Mouse (Mus musculus): ENCODE data around the gene Brms1. TPM values are rescaled to one million over a fixed set of nuclear protein-coding genes. Genes with fewer than 3 reads are reported as not detected.

The Brms1 gene
- polyA plus RNA-seq, 1 experiment from 2014 or later = 84.2 TPM

DNA sequence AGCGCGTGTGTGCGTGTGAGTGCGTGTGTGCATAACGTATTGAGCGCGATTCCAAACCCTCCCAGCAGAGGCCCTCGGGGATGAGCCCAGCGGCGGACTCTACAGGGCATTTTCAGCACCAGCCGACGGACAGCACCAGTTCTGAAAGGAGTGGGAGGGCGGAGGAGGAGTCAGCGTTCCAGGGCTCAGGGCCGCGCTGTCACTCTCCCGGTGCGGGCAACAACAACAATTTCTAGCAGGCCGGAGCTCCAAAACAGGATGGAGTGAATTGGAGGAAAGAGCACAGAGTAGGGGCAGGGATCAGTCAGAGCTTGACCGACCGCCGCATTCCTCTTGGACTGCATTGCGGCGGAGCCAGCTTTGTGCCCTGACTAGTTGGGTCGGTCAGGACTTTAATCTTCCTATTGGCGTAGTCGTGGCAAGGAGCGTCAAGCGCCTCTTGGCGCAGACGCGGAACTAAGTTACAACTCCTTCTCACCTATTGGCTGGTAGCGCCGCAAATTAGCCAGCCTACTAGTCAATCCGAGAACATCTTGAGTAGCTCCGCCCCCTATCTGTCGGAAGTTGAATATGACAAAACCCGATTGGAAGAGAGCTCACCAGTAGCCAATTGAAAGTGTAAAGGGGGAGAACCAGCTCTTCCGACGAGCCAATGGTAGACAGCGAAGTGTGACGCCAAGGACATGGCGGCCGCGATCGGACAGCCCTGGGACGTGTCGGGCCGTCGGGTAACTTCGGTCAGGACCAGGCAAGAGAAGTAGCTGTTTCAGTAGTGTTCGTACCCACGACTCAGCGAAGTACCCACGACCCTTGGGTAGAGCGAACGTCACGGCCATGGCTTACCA, 47.0 kb downstream of the Brms1 start, which contains the start of gene Yif1a:
Gene Yif1a (plus strand): TSS at position 655 of the 845 bp plus-strand sequence.
- WGBS = under 1% methylated on average over 58 of the region's 58 CpGs
- Histone ChIP-seq H3K4me1 (peaks cover 36% of the 10 kb centered on the region), H3K36me3 (replicated peaks) (peaks cover 34% of the 10 kb centered on the region), H3K27ac (peak within 1 kb of the TSS; percentile 83), H3K4me3 (peak within 1 kb of the TSS; percentile 90), H3K9me3 (no peaks in the 10 kb centered on the region), H3K27me3 (ENCODE audit: poor library complexity, severe bottlenecking) (peaks cover 40% of the 10 kb centered on the region)
- DNase-seq (ENCODE audit: extremely low spot score, low spot score) = peak; percentile 93

- Histone ChIP-seq H3K4me1 (peaks cover 46% of the 10 kb centered on the region), H3K4me3 (peak overlapping the region; percentile 90), H3K36me3 (replicated peaks) (peaks cover 42% of the 10 kb centered on the region), H3K27ac (no peak overlapping the region), H3K27me3 (ENCODE audit: poor library complexity, severe bottlenecking) (peaks cover 28% of the 10 kb centered on the region), H3K9me3 (no peaks in the 10 kb centered on the region)
- 91% methylated on average over 4 of the region's 4 CpGs for WGBS
- no peak for DNase-seq (ENCODE audit: extremely low spot score, low spot score)
Measured at GRCm38 (mm10) chr19:5089324-5089723, 48.2 kb downstream of the Brms1 start.

- Histone ChIP-seq H3K9me3 (no peaks in the 10 kb centered on the region), H3K36me3 (replicated peaks) (peaks cover 42% of the 10 kb centered on the region), H3K4me1 (peaks cover 60% of the 10 kb centered on the region), H3K4me3 (no peak overlapping the region), H3K27me3 (ENCODE audit: poor library complexity, severe bottlenecking) (peaks cover 26% of the 10 kb centered on the region; the same call in 1 of the 2 replicates), H3K27ac (no peak overlapping the region)
- WGBS = 90% methylated on average over 10 of the region's 10 CpGs
- no peak for DNase-seq (ENCODE audit: extremely low spot score, low spot score)
Measured at GRCm38 (mm10) chr19:5092083-5092482, 50.9 kb downstream of the Brms1 start.

- 74% methylated on average over 12 of the region's 12 CpGs for WGBS
- peak overlapping the region; percentile 70; the same call in 1 of the 2 replicates for H3K4me3 ChIP-seq
- H3K4me1 ChIP-seq = peaks cover 65% of the 10 kb centered on the region
- H3K36me3 ChIP-seq (replicated peaks) = peaks cover 42% of the 10 kb centered on the region
- 0 out of 2 replicates have a peak overlapping the region, but pooled peaks have one; percentile 9 for H3K27ac ChIP-seq
- H3K9me3 ChIP-seq = no peaks in the 10 kb centered on the region
- DNase-seq (ENCODE audit: extremely low spot score, low spot score) = no peak
- peaks cover 26% of the 10 kb centered on the region; the same call in 1 of the 2 replicates for H3K27me3 ChIP-seq (ENCODE audit: poor library complexity, severe bottlenecking)
Measured at GRCm38 (mm10) chr19:5093481-5094242, 52.5 kb downstream of the Brms1 start.

DNA sequence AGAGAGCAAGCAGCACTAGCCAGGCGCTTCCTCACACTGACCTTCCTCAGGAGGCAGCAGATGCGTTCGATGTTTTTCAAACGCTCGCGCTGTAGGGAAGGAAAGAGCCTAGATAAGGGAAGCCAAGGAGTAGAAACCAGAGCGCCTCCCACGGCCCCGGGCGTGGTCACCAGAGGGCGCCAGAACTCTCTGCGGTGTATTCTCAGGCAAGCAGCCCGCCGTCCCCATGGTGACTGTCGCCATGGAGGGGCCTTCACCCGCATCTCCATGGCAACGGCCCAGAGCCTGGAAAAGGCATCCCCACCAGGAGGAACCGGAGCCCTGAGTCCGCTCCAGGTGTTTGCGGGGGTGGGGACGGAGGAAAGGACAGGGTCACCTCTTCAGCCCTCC, 53.1 kb downstream of the Brms1 start:
- WGBS = under 1% methylated on average over 21 of the region's 21 CpGs
- H3K4me1 ChIP-seq = peaks cover 65% of the 10 kb centered on the region
- H3K27me3 ChIP-seq (ENCODE audit: poor library complexity, severe bottlenecking) = peaks cover 26% of the 10 kb centered on the region; the same call in 1 of the 2 replicates
- H3K27ac ChIP-seq = peak overlapping the region; percentile 9; the same call in 1 of the 2 replicates
- no peaks in the 10 kb centered on the region for H3K9me3 ChIP-seq
- H3K4me3 ChIP-seq = peak overlapping the region; percentile 70
- H3K36me3 ChIP-seq (replicated peaks) = peaks cover 45% of the 10 kb centered on the region
- peak; percentile 97 for DNase-seq (ENCODE audit: extremely low spot score, low spot score)

DNA sequence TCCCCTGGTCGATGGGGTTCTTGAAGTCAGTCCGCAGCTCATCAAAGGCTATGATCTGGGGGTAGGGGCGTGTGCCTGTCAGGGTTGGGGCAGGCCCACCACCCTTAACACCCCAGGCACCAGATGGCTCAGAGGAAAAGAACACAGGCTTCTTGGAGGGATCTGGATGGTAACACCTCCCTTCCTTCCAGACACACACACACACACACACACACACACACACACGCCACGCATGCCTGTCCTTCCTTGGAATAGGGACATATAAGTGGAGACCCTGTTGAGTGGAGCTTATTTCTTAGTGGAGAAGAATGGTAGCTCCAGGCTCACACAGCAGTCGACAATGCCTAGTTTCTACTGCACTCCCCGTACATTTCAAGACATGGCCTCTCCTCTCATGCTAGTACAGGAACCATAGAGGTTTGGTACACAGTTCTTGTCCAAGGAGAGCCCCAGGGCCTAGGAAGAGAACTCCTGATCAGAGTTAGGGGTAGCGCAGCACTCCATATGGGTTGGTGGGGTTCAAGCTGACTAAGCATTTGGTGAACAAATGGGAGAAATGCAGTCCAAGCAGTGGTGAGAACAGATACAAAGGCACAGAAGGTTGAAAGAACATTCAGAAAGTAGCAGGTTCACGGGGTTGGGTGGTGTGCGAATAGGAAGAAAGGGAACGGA, 53.7 kb downstream of the Brms1 start:
- Histone ChIP-seq H3K4me1 (peaks cover 66% of the 10 kb centered on the region), H3K27ac (peak overlapping the region; percentile 9; the same call in 1 of the 2 replicates), H3K36me3 (replicated peaks) (peaks cover 47% of the 10 kb centered on the region), H3K27me3 (ENCODE audit: poor library complexity, severe bottlenecking) (peaks cover 26% of the 10 kb centered on the region; the same call in 1 of the 2 replicates), H3K9me3 (no peaks in the 10 kb centered on the region), H3K4me3 (peak overlapping the region; percentile 70)
- DNase-seq (ENCODE audit: extremely low spot score, low spot score) = no peak
- WGBS = 53% methylated on average over 11 of the region's 11 CpGs

DNA sequence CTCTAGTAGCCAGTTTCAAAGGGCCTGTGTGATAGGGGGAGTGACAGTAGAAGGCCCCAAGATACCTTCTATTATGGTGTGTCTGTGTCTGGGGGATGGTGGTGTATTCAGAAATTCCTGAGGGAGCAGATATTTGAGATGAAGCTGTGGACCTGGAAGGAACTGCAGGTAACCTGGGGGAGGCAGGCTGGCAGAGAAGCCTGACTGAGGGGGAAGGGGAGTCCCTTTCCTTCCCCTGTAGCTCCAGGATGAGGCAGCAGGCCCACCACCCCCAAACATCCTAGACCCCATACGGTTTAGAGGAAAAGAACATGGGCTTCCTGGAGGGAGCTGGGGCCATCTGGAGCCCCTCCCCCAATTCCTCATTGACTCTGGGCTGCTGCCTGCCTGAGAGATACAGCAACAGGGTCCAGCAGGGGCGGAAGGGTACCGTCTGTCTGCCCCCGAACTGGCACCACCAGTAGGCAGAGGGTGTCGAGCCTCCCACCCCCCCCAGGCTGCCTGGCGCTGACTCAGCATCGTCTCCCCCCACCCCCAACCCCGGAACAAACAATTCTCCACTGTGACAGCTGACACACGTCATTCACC, 54.8 kb downstream of the Brms1 start:
- DNase-seq (ENCODE audit: extremely low spot score, low spot score) = no peak
- Histone ChIP-seq H3K27me3 (ENCODE audit: poor library complexity, severe bottlenecking) (peaks cover 26% of the 10 kb centered on the region; the same call in 1 of the 2 replicates), H3K4me1 (peaks cover 71% of the 10 kb centered on the region), H3K36me3 (replicated peaks) (peaks cover 49% of the 10 kb centered on the region), H3K4me3 (peak overlapping the region; percentile 70), H3K9me3 (no peaks in the 10 kb centered on the region), H3K27ac (no peak overlapping the region)
- WGBS = 18% methylated on average over 9 of the region's 9 CpGs

DNA sequence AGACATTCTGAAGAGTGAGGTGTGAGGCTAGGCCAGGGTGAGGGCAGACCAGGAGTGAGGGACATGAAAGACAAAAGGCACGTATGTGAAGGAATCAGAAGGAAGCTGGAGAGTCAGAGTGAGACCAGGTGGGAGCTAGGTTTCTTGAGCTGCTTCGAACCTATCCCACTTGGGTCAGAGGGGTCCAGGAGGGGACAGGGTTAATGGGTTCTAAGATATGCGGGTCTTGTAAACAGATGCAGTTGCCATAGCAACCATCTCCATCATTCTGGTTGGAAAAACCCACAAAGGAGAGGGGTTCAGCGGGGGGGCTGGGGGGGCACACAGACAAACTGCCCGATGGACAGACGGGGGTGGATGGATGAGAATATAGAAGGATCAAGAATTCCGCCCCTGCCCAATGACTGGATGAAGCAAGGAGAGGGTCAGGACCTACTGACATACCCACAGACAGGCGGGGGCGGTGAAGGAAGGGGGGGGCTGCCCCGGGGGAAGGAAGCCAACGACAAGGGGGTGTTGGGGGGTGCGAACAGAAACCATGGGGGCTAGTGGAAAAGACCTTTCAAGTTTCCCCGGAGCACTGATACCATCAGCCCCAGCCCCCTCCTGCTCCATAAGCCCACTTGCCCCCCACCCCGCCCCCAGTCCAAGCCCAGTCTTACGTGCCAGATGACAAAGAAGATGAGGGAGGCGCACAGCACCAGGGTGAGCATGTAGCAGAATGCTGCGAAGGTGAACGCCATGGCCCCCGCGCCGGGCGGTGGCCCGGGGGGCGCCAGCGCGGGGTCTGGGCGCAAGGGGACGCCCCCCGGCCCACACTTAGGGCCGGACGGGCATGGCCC, 56.6 kb downstream of the Brms1 start:
- peaks cover 49% of the 10 kb centered on the region for H3K36me3 ChIP-seq (replicated peaks)
- no peaks in the 10 kb centered on the region for H3K9me3 ChIP-seq
- H3K4me3 ChIP-seq = peak overlapping the region; percentile 70
- WGBS = 7% methylated on average over 21 of the region's 31 CpGs
- peak overlapping the region; percentile 92 for H3K27ac ChIP-seq
- peaks cover 71% of the 10 kb centered on the region for H3K4me1 ChIP-seq
- peaks cover 26% of the 10 kb centered on the region; the same call in 1 of the 2 replicates for H3K27me3 ChIP-seq (ENCODE audit: poor library complexity, severe bottlenecking)
- no peak for DNase-seq (ENCODE audit: extremely low spot score, low spot score)

- Histone ChIP-seq H3K9me3 (no peaks in the 10 kb centered on the region), H3K27me3 (ENCODE audit: poor library complexity, severe bottlenecking) (peaks cover 26% of the 10 kb centered on the region; the same call in 1 of the 2 replicates), H3K4me1 (peaks cover 68% of the 10 kb centered on the region), H3K36me3 (replicated peaks) (peaks cover 49% of the 10 kb centered on the region), H3K27ac (peak within 1 kb of the TSS; percentile 92), H3K4me3 (peak within 1 kb of the TSS; percentile 70)
- peak; percentile 64 for DNase-seq (ENCODE audit: extremely low spot score, low spot score)
- WGBS = 4% methylated on average over 42 of the region's 48 CpGs
Measured at GRCm38 (mm10) chr19:5098363-5099143, 57.4 kb downstream of the Brms1 start, which contains the start of gene Cnih2. Gene Cnih2 (minus strand): TSS chr19:5098521.
